Mouse (Mus musculus) brain, embryonic 14.5 days (tissue): ENCODE measurements around the gene Tbc1d21.

Experiments used
- CTCF ChIP-seq: fragments of 200-500 bp; IDR thresholded peaks from 2 replicates; pipeline ENCODE4 v1.5.1; 2012; ENCODE audit warnings: inconsistent platforms, mild to moderate bottlenecking, moderate library complexity, borderline replicate concordance; ENCODE audit not compliant: insufficient read depth, insufficient read length; ENCODE audit errors: extremely low read depth
- POLR2A ChIP-seq: fragments of 200-500 bp; IDR thresholded peaks from 2 replicates; pipeline ENCODE4 v1.6.1; 2012; ENCODE audit warnings: mild to moderate bottlenecking, inconsistent platforms, borderline replicate concordance; ENCODE audit not compliant: poor library complexity, insufficient read depth, insufficient read length, severe bottlenecking; ENCODE audit errors: extremely low read depth

DNA sequence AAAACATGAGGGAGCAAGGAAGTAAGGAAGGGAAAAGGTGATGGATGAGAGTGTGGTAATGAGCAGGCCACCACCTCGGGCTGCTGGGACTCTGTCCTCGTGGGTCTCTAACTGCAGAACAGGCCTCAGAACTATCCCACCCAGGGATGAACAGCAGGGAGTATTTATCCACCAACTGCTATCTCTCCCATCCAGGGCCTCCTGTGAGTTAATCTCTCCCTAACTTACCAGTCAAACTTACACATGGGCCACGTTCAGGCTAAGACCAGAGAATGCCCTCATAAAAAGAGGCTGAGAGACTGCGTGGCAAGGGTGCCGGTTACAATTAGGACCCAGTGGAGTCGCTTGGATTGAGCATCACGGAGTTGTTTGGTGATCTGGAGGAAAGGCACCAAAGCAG is 24.3 kb downstream of the Tbc1d21 start:
- no peak for TF ChIP-seq CTCF
- no peak for TF ChIP-seq POLR2A
